Mouse (Mus musculus) small intestine, adult 2 months (tissue): ENCODE data around the gene Immt.

ENCODE experiments used
- CTCF ChIP-seq: fragments of 200-500 bp; IDR thresholded peaks from 2 replicates; pipeline ENCODE4 v1.5.1; 2012; ENCODE audit warnings: low read depth, mild to moderate bottlenecking, control low read depth, inconsistent platforms, low read length, moderate library complexity, mixed read lengths; ENCODE audit not compliant: insufficient replicate concordance, insufficient read length; ENCODE audit errors: extremely low read depth
- POLR2A ChIP-seq: fragments of 200-500 bp; IDR thresholded peaks from 2 replicates; pipeline ENCODE4 v1.6.1; 2012; ENCODE audit warnings: low read depth, mild to moderate bottlenecking, control low read depth, inconsistent platforms, low read length, moderate library complexity

- TF ChIP-seq CTCF (no peak), POLR2A (peak; percentile 48; the same call in 1 of the 2 replicates)
These were observed 77.6 kb downstream of the Immt start, which contains the start of the genes Ptcd3 and Polr1a for GRCm38 (mm10) chr6:71908481-71909381.
